Mouse (Mus musculus) layer of hippocampus, adult 18-20 months (tissue): Measurements from ENCODE around the gene Galnt2. TPM values are rescaled to one million over a fixed set of nuclear protein-coding genes. Genes with fewer than 3 reads are reported as not detected.

Source experiments
- DNase-seq, 2 experiments: peaks; one replicate each; pipeline ENCODE4 v3.0.0; 2022; ENCODE audit warnings: low spot score in 2 of 2
- long read RNA-seq: library from polyadenylated mRNA; stranded (forward); transcript quantifications from one replicate; pipeline ENCODE4 v2.0.0, GENCODE M21; 2021
- total RNA-seq, 2 experiments: library from RNA; stranded (reverse); gene quantifications; 2 replicates each; pipeline ENCODE4 v1.2.3; 2021

Gene Galnt2
- 10 to 100 TPM; 41.5 to 48.8 TPM for total RNA-seq
- long read RNA-seq, full-length matches to known transcripts = 62 of 65 reads
- long read RNA-seq, partial matches to known transcripts = 0 of 65 reads
- long read RNA-seq, other reads (novel, unspliced or antisense) = 3 of 65 reads

DNA sequence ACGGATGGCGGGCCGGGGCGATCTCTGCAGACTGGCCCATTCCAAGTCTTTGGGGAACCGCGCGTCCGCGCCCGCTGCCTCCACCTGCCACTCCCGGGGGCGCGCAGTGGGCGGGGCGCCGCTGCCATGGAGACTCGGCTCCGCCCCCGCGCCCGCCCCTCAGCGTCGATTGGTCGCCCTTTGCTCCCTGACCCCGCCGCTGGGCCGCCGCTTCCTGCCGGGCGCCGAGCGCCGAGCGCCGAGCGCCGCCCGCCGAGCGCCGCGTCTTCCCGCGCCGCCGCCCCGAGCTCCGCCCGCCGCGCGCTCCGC, at the start of gene Galnt2:
Gene Galnt2 (plus strand): TSS at position 216 of the 309 bp plus-strand sequence.
- DNase-seq = peak; percentile 90 to 95

- DNase-seq = no peak
These were observed 49.4 kb upstream of the Galnt2 start for GRCm38 (mm10) chr8:124181751-124182150.

GRCm38 (mm10) chr8:124182224-124182623, 49.0 kb upstream of the Galnt2 start:
- DNase-seq = peak in 1 of 2 experiments; percentile 52

GRCm38 (mm10) chr8:124184078-124184477, 47.1 kb upstream of the Galnt2 start:
- DNase-seq = peak in 1 of 2 experiments; percentile 36

DNA sequence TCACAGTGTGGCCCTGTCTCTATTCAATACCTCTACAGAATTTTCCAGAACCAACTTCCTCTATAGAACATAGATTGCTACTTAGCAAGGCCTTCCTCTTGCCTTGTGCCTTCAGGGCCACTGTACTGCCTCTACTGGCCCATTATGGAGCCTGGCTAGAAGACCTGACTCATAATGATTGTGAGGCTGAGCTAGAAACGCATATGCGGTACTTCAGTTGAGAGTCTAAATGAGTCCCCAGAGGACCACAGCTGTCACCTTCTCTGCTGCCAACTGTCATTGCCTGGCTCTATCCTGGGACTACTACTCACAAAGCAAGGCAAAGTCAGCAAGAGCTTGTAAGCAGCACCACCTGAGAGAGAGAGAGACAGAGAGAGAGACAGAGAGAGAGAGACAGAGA, 46.7 kb upstream of the Galnt2 start:
- no peak for DNase-seq

- DNase-seq = no peak
These were observed 46.1 kb upstream of the Galnt2 start for GRCm38 (mm10) chr8:124185081-124185480.

GRCm38 (mm10) chr8:124190388-124190787, 40.8 kb upstream of the Galnt2 start:
- no peak for DNase-seq

DNA sequence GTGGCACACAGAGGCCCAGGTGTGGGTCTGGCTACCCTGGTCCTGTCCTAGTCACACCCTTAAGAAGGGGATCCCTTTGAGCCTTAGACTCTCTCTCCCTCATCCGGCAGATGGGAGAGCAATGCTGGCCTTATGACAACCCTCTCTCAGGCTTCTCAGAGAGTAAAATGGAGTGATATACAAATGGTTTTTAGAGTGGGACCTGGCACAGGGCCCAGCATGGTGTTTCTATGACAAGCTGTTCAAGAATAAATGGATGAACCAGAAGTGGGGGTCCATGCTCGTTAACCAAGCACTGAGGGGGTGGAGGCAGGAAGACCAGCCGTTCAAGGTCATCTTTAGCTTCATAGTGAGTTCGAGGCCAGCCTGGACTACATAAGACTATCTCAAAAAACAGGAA, 38.9 kb upstream of the Galnt2 start:
- no peak for DNase-seq

DNA sequence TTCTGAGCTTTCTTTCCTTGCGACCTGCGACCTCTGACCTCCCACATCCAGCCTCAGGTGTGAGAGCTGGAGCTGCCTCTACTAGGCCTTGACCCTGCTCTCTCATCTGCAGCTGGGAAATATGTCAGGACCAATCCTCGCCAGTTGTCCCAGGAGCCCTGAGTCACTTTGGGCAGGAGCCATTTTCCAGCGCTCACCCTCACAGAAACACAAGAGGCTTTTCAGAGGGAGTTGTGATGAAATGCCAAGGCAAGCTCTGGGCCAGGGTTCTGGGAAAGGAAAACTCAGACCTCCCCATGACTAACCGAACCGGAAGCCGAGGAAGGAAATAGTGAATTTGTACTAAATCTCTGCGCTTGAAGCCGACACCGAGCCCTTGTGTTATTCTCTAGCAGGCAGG, 38.2 kb upstream of the Galnt2 start:
- peak in 1 of 2 experiments; percentile 64 for DNase-seq

DNA sequence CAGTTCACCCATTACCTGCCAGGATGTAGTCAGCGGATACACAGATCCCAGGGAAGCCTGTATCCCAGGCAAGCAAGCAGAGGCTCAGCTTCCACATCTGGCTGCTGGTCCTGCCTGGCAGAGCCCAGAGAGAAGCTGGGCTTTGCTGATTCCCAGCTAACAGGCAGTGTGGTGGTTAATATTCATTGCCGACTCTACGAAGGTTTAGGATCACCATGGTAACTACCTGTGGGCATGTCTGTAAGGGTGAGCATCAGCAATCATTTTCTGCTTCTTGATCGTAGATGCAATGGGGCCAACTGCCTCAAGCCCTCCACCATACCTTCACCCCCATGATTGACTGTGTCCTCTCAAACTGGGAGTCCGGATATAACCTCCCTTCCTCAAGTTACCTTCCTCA, 37.2 kb upstream of the Galnt2 start:
- no peak for DNase-seq

- no peak for DNase-seq
These were observed 35.0 kb upstream of the Galnt2 start for GRCm38 (mm10) chr8:124196195-124196594.

GRCm38 (mm10) chr8:124196797-124197196, 34.4 kb upstream of the Galnt2 start:
- no peak for DNase-seq

DNA sequence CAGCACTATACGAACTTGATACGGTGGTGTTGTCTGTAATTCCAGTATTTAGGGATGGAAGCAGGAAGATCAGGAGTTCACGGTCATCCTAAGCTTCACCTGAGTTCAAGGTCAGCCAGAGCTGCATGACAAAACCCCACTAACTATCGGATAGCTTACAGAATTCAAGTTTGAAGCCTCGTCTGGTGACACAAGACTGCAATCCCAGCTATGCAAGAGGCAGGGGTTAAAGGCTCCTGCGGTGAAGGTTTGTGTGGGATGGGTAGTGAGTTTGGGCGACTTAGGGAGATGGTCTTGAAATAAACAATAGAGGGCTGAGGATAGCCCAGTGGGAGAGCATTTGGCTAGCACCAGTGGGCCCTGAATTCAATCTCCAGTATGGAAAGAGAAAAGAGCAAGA, 33.0 kb upstream of the Galnt2 start:
- no peak for DNase-seq

GRCm38 (mm10) chr8:124200400-124200799, 30.8 kb upstream of the Galnt2 start:
- DNase-seq = no peak

DNA sequence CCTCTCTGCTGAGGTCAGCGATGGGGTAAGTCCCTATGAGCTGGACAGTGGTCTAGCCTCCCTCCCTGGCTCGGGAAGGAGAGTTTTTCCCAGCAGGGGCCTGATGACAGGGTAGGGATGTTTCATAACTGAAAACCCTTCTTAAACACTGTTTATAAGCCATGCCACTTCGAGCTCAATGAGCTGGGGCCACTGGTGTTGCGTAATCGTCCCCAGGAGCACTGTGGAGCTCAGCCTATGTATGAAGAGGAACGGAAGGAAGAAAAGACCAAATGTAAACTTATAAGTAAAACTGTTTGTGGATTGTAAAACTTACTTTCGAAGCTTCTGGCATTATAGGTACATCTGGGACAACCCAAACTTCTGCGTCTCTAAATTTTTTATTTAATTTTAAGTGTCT, 29.5 kb upstream of the Galnt2 start:
- DNase-seq = no peak

DNA sequence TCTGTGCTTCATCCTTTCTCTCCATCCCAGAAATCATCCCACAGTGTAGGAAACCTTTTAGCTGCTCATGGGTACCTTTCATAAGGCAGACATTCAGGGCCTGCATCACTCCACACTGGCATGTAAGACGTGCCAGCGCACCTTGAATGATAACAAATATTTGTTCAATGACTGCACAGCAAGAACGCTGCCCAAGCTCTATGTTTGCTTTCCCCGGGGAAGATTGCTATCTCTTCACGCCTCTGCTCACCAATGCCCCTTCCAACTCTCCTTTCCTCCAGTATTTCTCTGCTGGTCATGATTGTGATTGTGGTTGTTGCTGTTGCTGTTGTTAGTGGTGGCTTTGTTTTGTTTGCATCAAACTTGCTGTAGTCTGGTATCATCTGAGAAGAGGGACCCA, 28.3 kb upstream of the Galnt2 start:
- DNase-seq = no peak

GRCm38 (mm10) chr8:124204001-124204601, 27.1 kb upstream of the Galnt2 start:
- DNase-seq = no peak

DNA sequence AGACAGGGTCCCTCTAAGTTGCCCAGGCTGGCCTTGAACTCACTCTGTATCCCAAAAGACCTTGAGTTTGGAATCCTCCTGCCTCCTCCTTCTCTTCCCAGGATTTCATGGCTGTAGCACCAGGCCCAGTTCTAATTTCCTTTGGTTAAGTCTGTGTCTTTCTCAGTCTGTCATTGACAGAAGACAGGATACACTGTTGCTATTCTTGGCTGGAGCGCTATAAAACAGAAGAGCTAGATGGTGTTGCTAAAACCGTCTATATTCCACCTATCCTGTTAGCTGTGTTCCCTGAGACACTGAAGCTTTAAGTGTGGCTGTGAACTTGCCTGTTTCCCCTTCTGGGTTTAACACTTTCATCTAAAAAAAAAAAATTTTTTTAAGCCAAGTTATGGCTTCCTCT, 19.0 kb upstream of the Galnt2 start:
- DNase-seq = no peak

DNA sequence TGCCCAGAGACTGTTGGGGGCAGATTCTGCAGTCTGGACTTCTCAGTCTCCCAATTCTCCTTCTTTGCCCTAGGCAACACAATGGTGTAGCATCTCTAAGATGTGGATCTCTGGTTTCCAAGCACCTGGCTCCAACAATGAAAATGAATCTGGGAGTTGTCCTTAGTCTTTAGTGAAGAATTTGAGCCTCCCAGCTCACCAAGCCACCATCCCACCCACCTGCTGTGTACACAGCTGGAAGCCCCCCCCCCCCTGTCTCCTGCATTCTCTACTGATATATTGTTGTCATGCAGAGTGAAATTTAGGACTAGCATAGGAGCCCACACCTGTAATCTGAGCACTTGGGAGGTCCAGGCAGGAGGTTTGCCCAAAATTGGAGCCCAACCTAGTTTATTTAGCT, 14.2 kb upstream of the Galnt2 start:
- DNase-seq = no peak

- no peak for DNase-seq
These were observed 1.3 kb upstream of the Galnt2 start for GRCm38 (mm10) chr8:124229883-124230282.

- peak in 1 of 2 experiments; percentile 18 for DNase-seq
These were observed 555 bp upstream of the Galnt2 start for GRCm38 (mm10) chr8:124230496-124231175.

- no peak for DNase-seq
These were observed 491 bp downstream of the Galnt2 start for GRCm38 (mm10) chr8:124231485-124232279.
